Mouse (Mus musculus) activated CD4-positive, CD25-positive, alpha-beta regulatory T cell (primary cell): Measurements from ENCODE around the gene Gm6370. TPM values are rescaled to one million over a fixed set of nuclear protein-coding genes. Genes with fewer than 3 reads are reported as not detected.

Source experiments
- polyA plus RNA-seq, 2 experiments: library from polyadenylated mRNA; unstranded; fragments of 100-300 nt; shearing (Covaris generic); gene quantifications; one replicate each; pipeline ENCODE4 v1.2.1; 2017

Gm6370 gene
- polyA plus RNA-seq = not detected

GRCm38 (mm10) chr5:146491063-146491462 lies at the start of gene Gm6370:
Gene Gm6370, plus strand, starts transcription at chr5:146491363.

GRCm38 (mm10) chr5:146481665-146482064 lies 9.5 kb upstream of the Gm6370 start, which contains the start of gene Gm6408:
Gene Gm6408, plus strand, starts transcription at chr5:146481965.

GRCm38 (mm10) chr5:146502099-146502498 lies 10.9 kb downstream of the Gm6370 start, which contains the start of gene 4930449I24Rik:
Gene 4930449I24Rik, plus strand, starts transcription at chr5:146502399.

GRCm38 (mm10) chr5:146513823-146514222 lies 22.7 kb downstream of the Gm6370 start, which contains the start of gene Gm3402:
Gene Gm3402, plus strand, starts transcription at chr5:146514123.

GRCm38 (mm10) chr5:146525501-146525900 lies 34.3 kb downstream of the Gm6370 start, which contains the start of gene Gm3404:
Gene Gm3404, plus strand, starts transcription at chr5:146525801.

GRCm38 (mm10) chr5:146537347-146537746 lies 46.2 kb downstream of the Gm6370 start, which contains the start of gene Gm3409:
Gene Gm3409, plus strand, starts transcription at chr5:146537647.

Other genes with a start within 250 kb of the Gm6370 start
- not detected for gene Wasf3, start 106.4 kb upstream of the Gm6370 start, polyA plus RNA-seq
- gene Gm6408, start 9.4 kb upstream of the Gm6370 start, polyA plus RNA-seq = not detected
- gene 4930449I24Rik, start 11.0 kb downstream of the Gm6370 start, polyA plus RNA-seq = under 1 TPM in 1 of 2 experiments, not detected in 1; 0.18 TPM
- gene Gm3402, start 22.8 kb downstream of the Gm6370 start, polyA plus RNA-seq = not detected
- gene Gm3404, start 34.4 kb downstream of the Gm6370 start, polyA plus RNA-seq = under 1 TPM in 1 of 2 experiments, not detected in 1; 0.52 TPM
- not detected for gene Gm3409, start 46.3 kb downstream of the Gm6370 start, polyA plus RNA-seq
- not detected for gene Gm3415, start 64.8 kb downstream of the Gm6370 start, polyA plus RNA-seq
- gene Gpr12, start 93.9 kb downstream of the Gm6370 start, polyA plus RNA-seq = not detected